Mouse (Mus musculus): ENCODE measurements at regions not wholly inside any gene's neighbourhood (a gene's known extent, or its start where the extent isn't known, plus 50 kb on each side); places are given as distances from the start of the nearest gene placed in this dataset.

- TF ChIP-seq CTCF (IDR thresholded peaks at IDR 0.05) (no peak), EP300 (IDR thresholded peaks at IDR 0.05) (no peak)
These were observed 105.8 kb upstream of the Spata13 start for GRCm38 (mm10) chr14:60527951-60528350.

All from lung, postnatal 0 days (tissue).